Mouse (Mus musculus) liver, adult 2 months (tissue): ENCODE results near the gene Sycp2l. TPM values are rescaled to one million over a fixed set of nuclear protein-coding genes. Genes with fewer than 3 reads are reported as not detected.
A peak's percentile ranks its signal among the peaks of the same experiment; 100 is the strongest.
"Not testable (repeated sequence)": the region's sequence is repeated elsewhere in the genome, so short reads cannot be mapped to it uniquely, and the experiment has no call there.

ENCODE experiments used
- DNase-seq: peaks from one replicate; pipeline ENCODE4 v3.0.0-alpha.2; 2011; ENCODE audit warnings: low read depth, low spot score; ENCODE audit errors: extremely low read depth
- H3K27ac ChIP-seq: fragments of 200-500 bp; replicated peaks from 2 replicates; pipeline ENCODE4 v1.5.1; 2012; ENCODE audit warnings: low read depth, mild to moderate bottlenecking, control low read depth, inconsistent platforms, low read length; ENCODE audit not compliant: insufficient read depth
- H3K27me3 ChIP-seq: fragments of 200-500 bp; 2 replicates; pipeline ENCODE4 v1.6.1; 2012; ENCODE audit warnings: mild to moderate bottlenecking, moderate library complexity, low read length, inconsistent platforms; ENCODE audit not compliant: control insufficient read depth, insufficient read depth
- H3K36me3 ChIP-seq: fragments of 200-500 bp; 2 replicates; pipeline ENCODE4 v1.6.1; 2012; ENCODE audit warnings: low read length, inconsistent platforms; ENCODE audit not compliant: control insufficient read depth, insufficient read depth
- H3K4me1 ChIP-seq: fragments of 200-500 bp; 2 replicates; pipeline ENCODE4 v1.6.1; 2011; ENCODE audit warnings: low read length; ENCODE audit not compliant: control insufficient read depth, insufficient read depth
- H3K4me3 ChIP-seq: fragments of 200-500 bp; 2 replicates; pipeline ENCODE4 v1.5.1; 2011; ENCODE audit warnings: low read depth, mild to moderate bottlenecking, control low read depth, low read length, moderate library complexity; ENCODE audit not compliant: insufficient read depth
- H3K79me2 ChIP-seq: fragments of 200-500 bp; 2 replicates; pipeline ENCODE4 v1.6.1; 2012; ENCODE audit warnings: inconsistent platforms, mild to moderate bottlenecking, low read length, moderate library complexity; ENCODE audit not compliant: control insufficient read depth, insufficient read depth
- H3K9ac ChIP-seq: fragments of 200-500 bp; 2 replicates; pipeline ENCODE4 v1.6.1; 2012; ENCODE audit warnings: low read depth, mild to moderate bottlenecking, control low read depth, inconsistent platforms, low read length
- CTCF ChIP-seq: fragments of 200-500 bp; IDR thresholded peaks from 2 replicates; pipeline ENCODE4 v1.5.1; 2011; ENCODE audit warnings: low read depth, low read length, control low read depth
- POLR2A ChIP-seq: fragments of 200-500 bp; IDR thresholded peaks from 2 replicates; pipeline ENCODE4 v1.6.1; 2011; ENCODE audit warnings: low read length, control low read depth; ENCODE audit not compliant: insufficient read depth; ENCODE audit errors: extremely low read depth
- WGBS: fragments of 180-500 bp; shearing (Covaris S2); methylation state at CpG from one replicate; pipeline ENCODE4 v1.1.7; 2018; 5-methylcytosine and 5-hydroxymethylcytosine counted together
- polyA plus RNA-seq: library from polyadenylated mRNA; depleted of rRNA; stranded (reverse); fragments of >200 nt; gene quantifications from 2 replicates; pipeline ENCODE4 v1.2.3, GENCODE M21; 2012
- total RNA-seq: library from RNA; depleted of rRNA; stranded (reverse); fragments of >200 nt; gene quantifications from 2 replicates; pipeline ENCODE4 v1.2.3, GENCODE M21; 2014

The Sycp2l gene
- total and polyA plus RNA-seq, 2 experiments, result not detected

- peak; percentile 95 for DNase-seq
- Histone ChIP-seq H3K79me2 (peaks cover 14% of the 10 kb centered on the region; the same call in 1 of the 2 replicates), H3K9ac (no peak overlapping the region), H3K4me1 (peaks cover 52% of the 10 kb centered on the region), H3K36me3 (peaks cover 34% of the 10 kb centered on the region), H3K4me3 (no peak overlapping the region), H3K27ac (peak overlapping the region; percentile 81), H3K27me3 (no peaks in the 10 kb centered on the region)
- TF ChIP-seq CTCF (no peak), POLR2A (no peak)
- 18% methylated on average over 3 of the region's 3 CpGs for WGBS
Measured at GRCm38 (mm10) chr13:41195640-41196333, 81.7 kb downstream of the Sycp2l start.

GRCm38 (mm10) chr13:41200861-41201260, 86.8 kb downstream of the Sycp2l start:
- H3K9ac ChIP-seq, result no peak overlapping the region
- peak overlapping the region; percentile 38; the same call in 1 of the 2 replicates for H3K27ac ChIP-seq
- H3K36me3 ChIP-seq, result peaks cover 2% of the 10 kb centered on the region; the same call in 1 of the 2 replicates
- no peak overlapping the region for H3K4me3 ChIP-seq
- TF ChIP-seq CTCF (no peak), POLR2A (no peak)
- DNase-seq, result peak; percentile 63
- 28% methylated on average over 2 of the region's 2 CpGs for WGBS
- no peaks in the 10 kb centered on the region for H3K27me3 ChIP-seq
- H3K79me2 ChIP-seq, result peaks cover 34% of the 10 kb centered on the region; the same call in 1 of the 2 replicates
- H3K4me1 ChIP-seq, result peaks cover 65% of the 10 kb centered on the region

GRCm38 (mm10) chr13:41203289-41203688, 89.2 kb downstream of the Sycp2l start:
- H3K27me3 ChIP-seq, result no peaks in the 10 kb centered on the region
- peak; percentile 69 for DNase-seq
- peaks cover 60% of the 10 kb centered on the region for H3K4me1 ChIP-seq
- no peaks in the 10 kb centered on the region for H3K36me3 ChIP-seq
- TF ChIP-seq CTCF (no peak), POLR2A (no peak)
- no peak overlapping the region; the same call in 1 of the 2 replicates for H3K27ac ChIP-seq
- no peak overlapping the region for H3K4me3 ChIP-seq
- WGBS, result 26% methylated on average over 7 of the region's 7 CpGs
- H3K79me2 ChIP-seq, result peaks cover 41% of the 10 kb centered on the region
- 0 out of 2 replicates have a peak overlapping the region, but pooled peaks have one; percentile 16 for H3K9ac ChIP-seq

GRCm38 (mm10) chr13:41203691-41204090, 89.6 kb downstream of the Sycp2l start:
- WGBS, result 41% methylated on average over 9 of the region's 9 CpGs
- no peak for DNase-seq
- Histone ChIP-seq H3K4me1 (peaks cover 63% of the 10 kb centered on the region), H3K9ac (no peak overlapping the region), H3K79me2 (peaks cover 44% of the 10 kb centered on the region), H3K4me3 (no peak overlapping the region), H3K36me3 (no peaks in the 10 kb centered on the region), H3K27ac (no peak overlapping the region), H3K27me3 (no peaks in the 10 kb centered on the region)
- TF ChIP-seq CTCF (no peak), POLR2A (no peak)

- not testable (repeated sequence) for H3K27ac ChIP-seq, H3K27me3 ChIP-seq, H3K9ac ChIP-seq, H3K4me3 ChIP-seq, DNase-seq, H3K36me3 ChIP-seq
- peaks cover 62% of the 10 kb centered on the region for H3K4me1 ChIP-seq
- H3K79me2 ChIP-seq, result peaks cover 50% of the 10 kb centered on the region
Measured at GRCm38 (mm10) chr13:41205568-41205967, 91.5 kb downstream of the Sycp2l start.

GRCm38 (mm10) chr13:41206241-41206640, 92.1 kb downstream of the Sycp2l start:
- no peak for TF ChIP-seq POLR2A
- TF ChIP-seq CTCF, result no peak

More at GRCm38 (mm10) chr13:41206241-41206640, 92.1 kb downstream of the Sycp2l start:
- Histone ChIP-seq H3K4me3 (no peak overlapping the region), H3K36me3 (0 out of 2 replicates have a peak, but pooled peaks cover 2% of the 10 kb centered on the region), H3K9ac (no peak overlapping the region), H3K79me2 (peaks cover 45% of the 10 kb centered on the region), H3K4me1 (peaks cover 58% of the 10 kb centered on the region), H3K27ac (no peak overlapping the region), H3K27me3 (no peaks in the 10 kb centered on the region)
- 55% methylated on average over 5 of the region's 5 CpGs for WGBS
- DNase-seq, result no peak
